Mouse (Mus musculus) bone marrow, adult 2 months (tissue): Measurements from ENCODE around the gene Dnah8.

Source experiments
- CTCF ChIP-seq: fragments of 200-500 bp; IDR thresholded peaks from 2 replicates; pipeline ENCODE4 v1.5.1; 2011; ENCODE audit warnings: low read length, control low read depth; ENCODE audit not compliant: control insufficient read depth, insufficient read depth
- POLR2A ChIP-seq: fragments of 200-500 bp; IDR thresholded peaks from 2 replicates; pipeline ENCODE4 v1.6.1; 2011; ENCODE audit warnings: low read depth, mild to moderate bottlenecking, control low read depth, low read length, borderline replicate concordance; ENCODE audit not compliant: control insufficient read depth

DNA sequence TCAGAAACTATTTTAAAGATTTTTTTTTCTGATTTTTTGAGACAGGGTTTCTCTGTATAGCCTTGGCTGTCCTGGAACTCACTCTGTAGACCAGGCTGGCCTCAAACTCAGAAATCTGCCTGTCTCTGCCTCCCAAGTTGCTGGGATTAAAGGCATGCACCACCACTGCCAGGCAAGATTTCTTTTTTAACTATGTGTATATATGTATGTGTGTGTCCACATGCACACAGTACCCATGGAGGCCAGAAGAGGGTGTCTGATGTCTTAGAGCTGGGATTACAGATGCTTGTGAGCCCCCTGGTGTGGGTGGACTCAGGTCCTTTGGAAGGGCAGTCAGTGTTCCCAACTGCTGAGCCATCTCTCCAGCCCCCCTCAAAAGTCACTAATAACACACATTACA, 150.3 kb downstream of the Dnah8 start:
- TF ChIP-seq CTCF: no peak
- TF ChIP-seq POLR2A: no peak
